Mouse (Mus musculus) kidney, embryonic 16.5 days (tissue): ENCODE results near the gene Frmd4b. TPM values are rescaled to one million over a fixed set of nuclear protein-coding genes. Genes with fewer than 3 reads are reported as not detected.
"Not testable (repeated sequence)": the region's sequence is repeated elsewhere in the genome, so short reads cannot be mapped to it uniquely, and the experiment has no call there.

Experiments
- ATAC-seq: fragments of 200-750 bp; cut with Nextera tagmentation; 2 replicates; pipeline ENCODE4 v1.8.0; 2017; ENCODE audit warnings: moderate TSS enrichment; ENCODE audit not compliant: low FRiP score, low TSS enrichment
- H3K27ac ChIP-seq: fragments of 300-500 bp; sonication (generic); 2 replicates; pipeline ENCODE4 v1.5.1; 2014; ENCODE audit warnings: low read length
- H3K27me3 ChIP-seq: fragments of 300-500 bp; sonication (generic); 2 replicates; pipeline ENCODE4 v1.6.1; 2014; ENCODE audit warnings: low read length, control low read depth, mixed read lengths; ENCODE audit not compliant: insufficient read depth
- H3K36me3 ChIP-seq: fragments of 300-500 bp; sonication (generic); 2 replicates; pipeline ENCODE4 v1.6.1; 2014; ENCODE audit warnings: low read length, control low read depth, mixed read lengths; ENCODE audit not compliant: insufficient read depth
- H3K4me1 ChIP-seq: fragments of 300-500 bp; sonication (generic); 2 replicates; pipeline ENCODE4 v1.6.1; 2014; ENCODE audit warnings: low read length, control low read depth, mixed read lengths; ENCODE audit not compliant: insufficient read depth
- H3K4me2 ChIP-seq: fragments of 300-500 bp; sonication (generic); replicated peaks from 2 replicates; pipeline ENCODE4 v1.6.1; 2014; ENCODE audit warnings: low read depth, low read length
- H3K4me3 ChIP-seq: fragments of 300-500 bp; sonication (generic); 2 replicates; pipeline ENCODE4 v1.5.1; 2014; ENCODE audit warnings: mild to moderate bottlenecking, low read length
- H3K9ac ChIP-seq: fragments of 300-500 bp; sonication (generic); replicated peaks from 2 replicates; pipeline ENCODE4 v1.6.1; 2014; ENCODE audit warnings: low read length
- H3K9me3 ChIP-seq: fragments of 300-500 bp; sonication (generic); 2 replicates; pipeline ENCODE4 v1.6.1; 2016; ENCODE audit warnings: low read length, control low read depth
- WGBS: fragments of 180-500 bp; shearing (Covaris S2); extraction: QIAGEN DNeasy Blood & Tissue Kit; methylation state at CpG from one replicate; pipeline ENCODE4 v1.1.7; 2014; 5-methylcytosine and 5-hydroxymethylcytosine counted together
- polyA plus RNA-seq: library from polyadenylated mRNA; unstranded; fragments of >200 nt; fragmentation: Nextera tagmentation; extraction: Ambion mirVana; gene quantifications from 2 replicates; pipeline ENCODE4 v1.2.1, GENCODE M21; 2015

The Frmd4b gene
- polyA plus RNA-seq, 1 experiment from 2014 or later = 18.1 TPM

DNA sequence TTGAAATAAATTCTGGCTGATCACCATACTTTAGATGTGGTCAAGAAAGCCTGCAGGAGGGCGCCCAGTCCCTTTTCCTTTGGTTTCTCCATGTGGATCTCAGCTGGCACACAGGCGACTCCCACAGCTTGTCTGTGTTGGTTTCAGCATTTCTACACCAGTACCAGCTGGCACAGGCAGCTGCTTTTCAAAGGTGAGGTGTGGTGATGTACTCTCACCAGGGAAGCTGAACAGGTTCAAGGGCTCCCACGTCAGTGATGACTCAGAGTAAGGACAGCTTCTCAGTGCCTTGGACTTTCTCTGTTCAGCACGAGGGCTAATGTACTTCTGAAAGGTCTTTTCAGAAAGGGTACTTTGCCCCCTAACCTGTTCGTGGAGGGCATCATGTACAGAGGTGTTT, 232.4 kb downstream of the Frmd4b start:
- no peaks in the 10 kb centered on the region for H3K36me3 ChIP-seq
- no peak overlapping the region for H3K27ac ChIP-seq
- WGBS = 85% methylated on average over 5 of the region's 5 CpGs
- H3K27me3 ChIP-seq = no peaks in the 10 kb centered on the region
- no peak overlapping the region for H3K4me3 ChIP-seq
- no peak overlapping the region for H3K9ac ChIP-seq
- no peaks in the 10 kb centered on the region for H3K4me1 ChIP-seq
- ATAC-seq = no peak
- H3K4me2 ChIP-seq = no peak overlapping the region
- no peaks in the 10 kb centered on the region for H3K9me3 ChIP-seq

- H3K9ac ChIP-seq = no peak overlapping the region
- no peaks in the 10 kb centered on the region for H3K36me3 ChIP-seq
- H3K4me3 ChIP-seq = no peak overlapping the region
- 79% methylated on average over 4 of the region's 4 CpGs for WGBS
- no peak for ATAC-seq
- no peak overlapping the region for H3K4me2 ChIP-seq
- no peaks in the 10 kb centered on the region for H3K9me3 ChIP-seq
- no peaks in the 10 kb centered on the region for H3K4me1 ChIP-seq
- no peak overlapping the region for H3K27ac ChIP-seq
- no peaks in the 10 kb centered on the region for H3K27me3 ChIP-seq
These were observed 236.1 kb downstream of the Frmd4b start for GRCm38 (mm10) chr6:97381275-97381674.

- no peaks in the 10 kb centered on the region for H3K9me3 ChIP-seq
- H3K4me2 ChIP-seq = no peak overlapping the region
- no peak overlapping the region for H3K9ac ChIP-seq
- no peak overlapping the region for H3K4me3 ChIP-seq
- no peaks in the 10 kb centered on the region for H3K4me1 ChIP-seq
- ATAC-seq = no peak
- H3K27me3 ChIP-seq = no peaks in the 10 kb centered on the region
- no peak overlapping the region for H3K27ac ChIP-seq
- no peaks in the 10 kb centered on the region for H3K36me3 ChIP-seq
- 68% methylated on average over 2 of the region's 2 CpGs for WGBS
These were observed 246.4 kb downstream of the Frmd4b start for GRCm38 (mm10) chr6:97370947-97371346.

- H3K36me3 ChIP-seq = no peaks in the 10 kb centered on the region
- H3K4me2 ChIP-seq = no peak overlapping the region
- no peak overlapping the region for H3K4me3 ChIP-seq
- no peaks in the 10 kb centered on the region for H3K9me3 ChIP-seq
- no peak overlapping the region for H3K9ac ChIP-seq
- H3K27ac ChIP-seq = no peak overlapping the region
- no peaks in the 10 kb centered on the region for H3K4me1 ChIP-seq
- no peaks in the 10 kb centered on the region for H3K27me3 ChIP-seq
- no peak for ATAC-seq
- 67% methylated on average over 1 of the region's 1 CpGs for WGBS
These were observed 246.9 kb downstream of the Frmd4b start for GRCm38 (mm10) chr6:97370460-97370859.

- Histone ChIP-seq H3K9ac (no peak overlapping the region), H3K36me3 (no peaks in the 10 kb centered on the region), H3K9me3 (peaks cover 4% of the 10 kb centered on the region; the same call in 1 of the 2 replicates), H3K4me1 (no peaks in the 10 kb centered on the region), H3K27ac (no peak overlapping the region), H3K4me3 (no peak overlapping the region), H3K27me3 (no peaks in the 10 kb centered on the region), H3K4me2 (no peak overlapping the region)
- 88% methylated on average over 2 of the region's 2 CpGs for WGBS
- ATAC-seq = no peak
These were observed 253.5 kb downstream of the Frmd4b start for GRCm38 (mm10) chr6:97363846-97364245.

DNA sequence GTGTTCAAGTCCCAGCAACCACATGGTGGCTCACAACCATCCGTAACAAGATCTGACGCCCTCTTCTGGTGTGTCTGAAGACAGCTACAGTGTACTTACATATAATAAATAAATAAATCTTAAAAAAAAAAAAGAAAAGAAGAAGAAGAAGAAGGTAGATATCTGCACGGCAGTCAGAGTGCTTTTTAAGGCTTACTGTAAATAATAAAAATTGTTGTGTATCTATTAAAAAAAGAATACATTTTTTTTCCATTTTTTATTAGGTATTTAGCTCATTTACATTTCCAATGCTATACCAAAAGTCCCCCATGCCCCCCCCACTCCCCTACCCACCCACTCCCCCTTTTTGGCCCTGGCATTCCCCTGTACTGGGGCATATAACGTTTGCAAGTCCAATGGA, 259.7 kb downstream of the Frmd4b start:
- 89% methylated on average over 2 of the region's 4 CpGs for WGBS
- H3K4me2 ChIP-seq, H3K36me3 ChIP-seq, H3K9ac ChIP-seq, ATAC-seq, H3K4me3 ChIP-seq, H3K27ac ChIP-seq, H3K9me3 ChIP-seq, H3K27me3 ChIP-seq: not testable (repeated sequence)
- H3K4me1 ChIP-seq = peaks cover 20% of the 10 kb centered on the region

- no peak overlapping the region for H3K4me3 ChIP-seq
- WGBS = 48% methylated on average over 7 of the region's 7 CpGs
- H3K36me3 ChIP-seq = no peaks in the 10 kb centered on the region
- H3K9me3 ChIP-seq = peaks cover 4% of the 10 kb centered on the region; the same call in 1 of the 2 replicates
- peak; percentile 49; the same call in 1 of the 2 replicates for ATAC-seq
- no peak overlapping the region for H3K4me2 ChIP-seq
- no peak overlapping the region for H3K9ac ChIP-seq
- no peaks in the 10 kb centered on the region for H3K27me3 ChIP-seq
- no peak overlapping the region for H3K27ac ChIP-seq
- peaks cover 26% of the 10 kb centered on the region for H3K4me1 ChIP-seq
These were observed 260.7 kb downstream of the Frmd4b start for GRCm38 (mm10) chr6:97356612-97357011.

DNA sequence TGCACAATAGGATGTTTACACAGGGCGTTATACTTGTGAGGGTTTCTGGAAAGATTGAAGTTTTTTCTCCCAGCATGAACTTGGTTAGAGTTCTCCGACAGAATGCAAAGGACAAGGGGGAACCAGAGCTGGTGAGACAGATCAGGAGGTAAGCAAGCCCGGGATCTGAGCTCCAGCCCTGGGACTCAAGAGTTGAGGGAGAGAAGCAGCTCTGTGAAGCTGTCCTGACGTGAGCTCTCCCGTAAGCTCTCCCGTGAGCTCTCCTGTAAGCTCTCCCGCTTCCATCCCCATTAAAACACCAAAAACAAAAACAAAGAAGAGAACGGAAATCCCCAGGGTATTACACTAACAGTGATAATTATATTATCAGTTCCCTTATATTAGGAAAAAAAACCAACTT, 262.2 kb downstream of the Frmd4b start:
- H3K4me3 ChIP-seq = no peak overlapping the region
- ATAC-seq = no peak
- H3K27ac ChIP-seq = no peak overlapping the region
- peaks cover 31% of the 10 kb centered on the region for H3K4me1 ChIP-seq
- no peak overlapping the region for H3K4me2 ChIP-seq
- WGBS = 22% methylated on average over 8 of the region's 8 CpGs
- no peaks in the 10 kb centered on the region for H3K9me3 ChIP-seq
- no peak overlapping the region for H3K9ac ChIP-seq
- H3K36me3 ChIP-seq = no peaks in the 10 kb centered on the region
- no peaks in the 10 kb centered on the region for H3K27me3 ChIP-seq

DNA sequence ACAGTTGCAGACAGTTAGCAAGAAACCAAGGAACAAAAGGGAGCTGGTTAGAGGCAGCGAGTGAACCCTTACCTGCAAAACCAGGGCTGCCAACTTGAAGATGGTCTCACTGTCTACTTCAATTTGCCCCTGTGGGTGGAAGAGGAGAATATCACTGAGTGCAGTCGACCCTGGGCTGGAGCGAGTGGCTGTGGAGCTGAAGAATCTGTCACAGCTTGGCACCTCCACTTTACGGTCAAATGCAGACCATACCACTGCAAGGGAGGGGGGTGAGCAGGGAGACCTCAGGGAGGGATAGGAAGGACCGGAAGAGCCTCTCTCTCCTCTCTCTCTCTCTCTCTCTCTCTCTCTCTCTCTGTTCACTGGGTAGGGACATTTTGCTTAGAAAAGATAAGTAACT, 263.4 kb downstream of the Frmd4b start:
- H3K4me3 ChIP-seq = peak overlapping the region; percentile 20
- no peak for ATAC-seq
- no peaks in the 10 kb centered on the region for H3K36me3 ChIP-seq
- H3K4me2 ChIP-seq = peak overlapping the region; percentile 37
- H3K9me3 ChIP-seq = no peaks in the 10 kb centered on the region
- WGBS = 12% methylated on average over 5 of the region's 5 CpGs
- H3K27ac ChIP-seq = no peak overlapping the region; the same call in 1 of the 2 replicates
- H3K27me3 ChIP-seq = no peaks in the 10 kb centered on the region
- peaks cover 39% of the 10 kb centered on the region for H3K4me1 ChIP-seq
- peak overlapping the region; percentile 43; the same call in 1 of the 2 replicates for H3K9ac ChIP-seq

DNA sequence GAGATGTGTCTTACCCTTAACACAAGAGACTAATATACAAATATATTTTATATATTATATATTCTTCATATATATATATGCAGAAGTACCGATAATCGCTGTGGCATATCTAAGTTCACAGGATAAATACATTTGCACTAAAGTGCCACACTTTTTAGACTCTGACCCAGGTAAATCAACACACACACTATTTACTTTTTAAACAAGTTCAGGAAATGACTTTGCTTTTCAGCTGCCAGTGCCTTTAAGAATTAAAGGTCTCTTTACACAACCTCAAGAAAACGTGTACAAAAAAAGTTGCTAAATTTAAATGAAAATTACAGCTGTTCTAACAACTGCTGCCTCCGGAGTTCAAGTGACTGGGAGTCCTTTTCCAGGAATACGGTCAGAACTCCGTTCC, 264.0 kb downstream of the Frmd4b start:
- ATAC-seq = no peak
- no peak overlapping the region for H3K27ac ChIP-seq
- H3K9me3 ChIP-seq = no peaks in the 10 kb centered on the region
- H3K4me3 ChIP-seq = peak overlapping the region; percentile 20; the same call in 1 of the 2 replicates
- H3K36me3 ChIP-seq = no peaks in the 10 kb centered on the region
- WGBS = 31% methylated on average over 6 of the region's 6 CpGs
- peak overlapping the region; percentile 37 for H3K4me2 ChIP-seq
- H3K4me1 ChIP-seq = peaks cover 39% of the 10 kb centered on the region
- no peak overlapping the region for H3K9ac ChIP-seq
- H3K27me3 ChIP-seq = no peaks in the 10 kb centered on the region
